Mouse (Mus musculus) left cerebral cortex, postnatal 25 days (tissue): Measurements from ENCODE around the gene Vmn1r220. TPM values are rescaled to one million over a fixed set of nuclear protein-coding genes. Genes with fewer than 3 reads are reported as not detected.
"Not testable (repeated sequence)": the region's sequence is repeated elsewhere in the genome, so short reads cannot be mapped to it uniquely, and the experiment has no call there.

Experiments used
- DNase-seq, 2 experiments: peaks; one replicate each; pipeline ENCODE4 v3.0.0; 2022; ENCODE audit warnings: low spot score in 2 of 2, mixed read lengths in 1 of 2
- intact Hi-C: fragments of 180-260 bp; cut with DNase I; formaldehyde crosslinking; loops from one replicate; pipeline ENCODE4 v1.15.1; 2025
- total RNA-seq, 2 experiments: library from RNA; stranded (reverse); gene quantifications; 2 replicates each; pipeline ENCODE4 v1.2.3; 2021

Vmn1r220 gene
- total RNA-seq, result not detected

DNA sequence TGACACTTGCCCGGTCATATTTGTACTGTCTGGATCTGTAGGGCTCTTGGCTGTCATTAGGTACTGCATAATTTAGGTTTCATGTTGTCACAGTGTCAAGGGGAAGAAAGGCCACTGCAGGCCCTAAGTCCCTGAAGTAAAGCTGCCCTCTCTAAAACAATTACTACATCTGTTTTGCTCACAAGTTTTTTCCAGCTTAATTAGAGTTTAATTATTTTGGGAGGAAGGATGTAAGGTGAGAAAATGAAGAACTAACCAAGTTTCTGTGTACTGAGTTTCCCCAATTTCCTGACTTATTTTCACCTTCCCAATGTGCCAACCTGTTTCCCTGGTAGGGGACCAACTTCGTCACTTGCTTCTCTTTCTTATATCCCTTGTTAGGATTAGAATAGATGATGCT is at the start of gene Vmn1r220:
Gene Vmn1r220, minus strand, starts transcription at position 101 of the 400 bp plus-strand sequence.
- DNase-seq, result no peak

DNA sequence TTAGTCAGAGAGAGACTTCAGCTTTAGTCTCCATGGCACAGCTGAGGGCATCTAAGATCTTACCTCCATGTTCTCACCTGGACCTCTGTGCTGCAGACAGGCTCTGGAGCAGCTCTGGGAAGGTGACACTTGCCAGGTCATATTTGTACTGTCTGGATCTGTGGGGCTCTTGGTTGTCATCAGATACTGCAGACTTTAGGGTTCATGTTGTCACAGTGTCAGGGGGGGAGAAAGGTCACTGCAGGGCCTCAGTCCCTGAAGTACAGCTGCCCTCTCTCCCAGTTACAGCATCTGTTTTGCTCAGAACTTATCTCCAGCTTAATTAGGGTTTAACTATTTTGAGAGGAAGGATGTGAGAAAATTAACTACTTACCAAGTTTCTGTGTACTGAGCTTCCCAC is 48.1 kb upstream of the Vmn1r220 start, which contains the start of gene Vmn1r222:
Gene Vmn1r222, minus strand, starts transcription at position 101 of the 400 bp plus-strand sequence.
- intact Hi-C loops, DNase-seq: not testable (repeated sequence)

More for the DNA sequence above, at the start of gene Vmn1r220:
- intact Hi-C loops, result no loop called here

DNA sequence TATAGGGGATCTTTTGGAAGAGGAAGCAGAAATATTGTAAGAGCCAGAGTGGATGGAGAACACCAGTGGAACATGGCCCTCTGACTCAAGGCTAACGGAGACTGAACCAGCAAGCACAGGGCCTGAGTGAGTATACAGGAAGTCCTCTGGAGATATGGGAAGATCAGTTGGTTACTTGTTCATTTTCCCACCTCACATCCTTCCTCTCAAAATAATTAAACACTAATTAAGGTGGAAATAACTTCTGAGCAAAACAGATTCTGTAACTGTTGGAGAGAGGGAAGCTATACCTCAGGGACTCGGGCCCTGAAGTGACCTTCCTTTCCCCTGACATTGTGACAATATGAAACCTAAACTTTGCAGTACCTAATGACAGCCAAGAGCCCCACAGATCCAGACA is 26.1 kb upstream of the Vmn1r220 start, which contains the start of gene Vmn1r221:
Gene Vmn1r221, plus strand, starts transcription at position 301 of the 400 bp plus-strand sequence.
- DNase-seq, result not testable (repeated sequence)

DNA sequence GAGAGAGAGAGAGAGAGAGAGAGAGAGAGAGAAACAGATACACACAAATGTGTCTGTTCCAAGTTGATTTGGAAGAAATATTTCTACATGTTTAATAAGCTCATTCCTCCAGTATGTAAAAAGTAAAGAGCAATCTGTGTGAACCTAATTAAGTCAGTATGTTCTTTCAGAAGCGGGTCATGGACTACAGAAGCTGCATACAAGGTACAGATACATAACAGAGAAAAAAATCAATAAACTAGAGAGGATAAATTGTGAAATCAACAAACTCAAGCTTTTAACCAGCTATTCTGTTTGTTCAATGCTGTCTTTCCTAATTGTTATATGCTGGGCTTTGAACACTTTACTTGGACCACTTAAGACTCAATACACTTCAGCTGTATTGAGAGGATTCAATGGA is 16.1 kb upstream of the Vmn1r220 start:
- DNase-seq, intact Hi-C loops: not testable (repeated sequence)

More for the DNA sequence above, 26.1 kb upstream of the Vmn1r220 start, which contains the start of gene Vmn1r221:
- intact Hi-C loops, result loop anchor here (10.0 kb wide), 1 partner anchor 1109 kb away; the partner anchor contains the start of gene Vmn1r189

DNA sequence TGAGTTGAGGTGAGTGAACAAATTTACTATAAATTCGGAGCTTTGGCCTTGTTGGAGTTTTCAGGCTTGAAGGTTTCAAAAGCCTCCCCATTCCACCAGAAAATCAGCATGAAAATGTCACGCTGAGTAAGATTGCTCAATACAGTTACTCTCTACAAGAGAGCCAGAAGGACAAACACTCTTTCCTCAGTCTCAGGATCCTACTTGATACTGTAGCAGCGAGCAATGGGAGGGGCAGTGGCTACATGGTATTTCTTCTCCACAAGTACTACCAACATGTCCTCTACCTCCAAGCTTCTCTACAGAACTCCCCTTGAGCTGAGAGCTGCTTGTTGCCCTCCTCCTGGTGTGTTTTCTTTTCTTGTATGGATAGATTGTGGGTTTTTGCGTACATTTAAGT is 21.3 kb downstream of the Vmn1r220 start:
- DNase-seq, intact Hi-C loops: not testable (repeated sequence)

DNA sequence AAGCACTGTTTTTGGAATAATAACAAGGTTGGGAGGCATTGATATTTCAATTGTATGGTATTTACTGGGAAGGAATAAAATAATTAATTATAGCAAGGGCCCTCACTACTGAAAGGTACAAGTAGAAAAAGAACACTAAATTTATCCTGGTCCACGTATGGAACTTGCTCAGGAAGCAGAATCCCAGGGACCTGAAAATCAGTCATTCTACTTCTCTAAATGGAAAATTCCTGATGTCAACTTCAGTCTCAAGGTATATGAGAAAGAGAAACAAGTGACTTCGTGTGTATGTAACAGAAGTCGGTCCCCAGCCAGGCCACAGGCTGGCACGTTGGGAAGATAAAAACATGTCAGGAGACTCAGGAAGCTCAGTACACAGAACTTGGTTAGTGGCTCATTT is 28.8 kb downstream of the Vmn1r220 start, which contains the start of gene Vmn1r219:
Gene Vmn1r219, plus strand, starts transcription at position 301 of the 400 bp plus-strand sequence.
- DNase-seq, result no peak
- intact Hi-C loops, result no loop called here

DNA sequence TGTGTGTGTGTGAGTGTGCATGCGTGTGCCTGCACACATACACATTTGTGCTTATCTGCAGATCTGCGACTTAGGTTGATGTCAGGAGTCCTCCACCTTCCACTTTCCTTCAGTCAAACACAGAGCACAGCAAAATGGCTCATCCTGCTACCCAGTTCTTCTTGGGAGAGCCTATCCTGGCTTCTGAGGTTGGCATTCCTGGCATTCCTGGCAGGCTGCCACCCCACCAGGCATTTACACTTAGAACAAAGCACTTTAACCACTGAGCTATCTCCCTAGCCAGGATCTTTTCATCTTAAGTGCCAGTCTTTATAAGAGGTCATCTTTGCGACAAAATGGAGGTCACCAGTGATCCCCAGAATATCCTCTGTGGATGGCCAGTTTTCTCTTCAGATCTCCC is 29.9 kb downstream of the Vmn1r220 start:
- DNase-seq, result no peak
- intact Hi-C loops, result no loop called here

DNA sequence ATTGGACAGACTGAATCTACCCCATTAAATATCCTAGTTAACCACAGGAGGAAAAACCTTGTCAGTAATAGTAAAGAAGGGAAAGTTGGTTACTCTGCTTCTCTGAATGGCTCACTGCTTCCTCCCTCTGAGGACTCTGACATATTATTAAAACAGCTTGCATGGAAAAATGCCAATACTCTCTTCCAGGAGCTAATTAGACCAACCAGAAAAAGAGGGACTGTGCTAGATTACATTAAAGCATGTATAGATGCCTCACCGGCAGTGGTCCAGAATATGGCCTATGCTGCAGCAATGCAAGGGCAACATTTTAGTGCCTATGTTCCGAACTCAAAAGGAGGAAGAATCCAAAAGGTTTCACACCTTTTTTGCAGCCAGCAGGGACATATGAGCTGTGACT is 48.9 kb downstream of the Vmn1r220 start:
- intact Hi-C loops, result no loop called here
- no peak for DNase-seq

DNA sequence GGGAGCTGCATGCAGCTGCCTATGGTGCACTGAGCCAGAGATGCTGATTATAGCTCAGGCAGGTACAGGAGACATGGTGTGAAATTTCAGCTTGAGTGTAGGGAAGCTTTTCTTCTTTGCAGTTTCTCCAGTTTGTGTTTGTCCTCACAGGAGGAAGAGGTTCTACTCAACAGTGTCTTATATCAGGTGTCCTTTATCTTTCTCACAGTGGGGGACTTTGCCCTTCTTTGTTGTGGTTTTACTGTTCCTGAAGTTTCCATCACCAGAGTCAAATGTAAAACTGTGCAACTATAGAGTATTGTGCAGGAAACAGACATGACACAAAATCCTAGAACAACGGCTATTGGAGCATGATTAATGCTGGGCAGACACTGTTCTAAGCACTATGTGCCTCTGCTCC is 54.3 kb downstream of the Vmn1r220 start:
- DNase-seq, result no peak
- intact Hi-C loops, result no loop called here

DNA sequence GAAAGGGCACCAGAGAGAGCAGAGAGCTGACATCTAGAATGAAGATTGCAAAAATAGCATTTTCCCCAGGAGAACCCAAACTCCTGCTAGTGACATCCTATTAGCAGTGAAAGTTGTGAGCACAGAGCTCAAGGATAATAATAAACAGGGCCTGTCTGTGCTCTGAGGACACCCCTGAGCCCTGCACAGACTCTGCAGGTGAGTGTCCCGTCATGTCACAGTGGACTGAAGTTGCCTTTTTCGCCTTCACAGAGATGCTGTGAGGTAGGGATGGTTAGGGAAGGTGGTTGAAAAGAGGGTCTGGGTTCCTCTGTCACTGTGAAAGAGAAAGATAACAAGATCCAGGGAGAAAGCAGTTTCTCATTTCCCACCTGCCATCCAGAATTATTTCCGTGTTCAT is 54.7 kb downstream of the Vmn1r220 start, which contains the start of gene Vmn1r218:
Gene Vmn1r218, plus strand, starts transcription at position 57 of the 400 bp plus-strand sequence.
- intact Hi-C loops, result no loop called here
- DNase-seq, result no peak

Other genes with a start within 250 kb of the Vmn1r220 start
- gene Vmn1r213, start 180.3 kb downstream of the Vmn1r220 start, total RNA-seq, result not detected
- not detected for gene Vmn1r214, start 157.6 kb downstream of the Vmn1r220 start, total RNA-seq
- gene Vmn1r215, start 120.0 kb downstream of the Vmn1r220 start, total RNA-seq, result not detected
- not detected for gene Vmn1r217, start 69.7 kb downstream of the Vmn1r220 start, total RNA-seq
- not detected for gene Vmn1r218, start 54.8 kb downstream of the Vmn1r220 start, total RNA-seq
- gene Vmn1r219, start 28.7 kb downstream of the Vmn1r220 start, total RNA-seq, result not detected
- not detected for gene Vmn1r221, start 26.2 kb upstream of the Vmn1r220 start, total RNA-seq
- not detected for gene Vmn1r222, start 48.0 kb upstream of the Vmn1r220 start, total RNA-seq
- gene Vmn1r223, start 59.2 kb upstream of the Vmn1r220 start, total RNA-seq, result not detected
- 10 to 100 TPM; 35.1 to 36.5 TPM for gene Zfp322a, start 181.2 kb upstream of the Vmn1r220 start, total RNA-seq
- gene Abt1, start 235.9 kb upstream of the Vmn1r220 start, total RNA-seq, result 1 to 10 TPM; 8.3 to 8.9 TPM